ENCODE assay signal across 19 mouse cellular contexts in genomic region chr1:149940301-149940700, GRCm38 (mm10). TPM values are rescaled to one million over a fixed set of nuclear protein-coding genes. Genes with fewer than 3 reads are reported as not detected.
DNase-seq lines count a peak whose midpoint lies in the region; ATAC-seq and TF ChIP-seq lines count a peak whose summit lies in the region.
"Had no signal": no experiment of that assay in that cellular context is flagged by ENCODE, and none has a peak within 500 bp of the region (broad histone marks: within the 10 kb centered on the region; RNA-seq: fewer than 3 reads in every experiment).

No protein-coding gene starts in this region.

- no peak overlapping the region for H3K4me2 ChIP-seq in midbrain, embryonic 15.5 days
- no peak overlapping the region for H3K4me2 ChIP-seq in forebrain, embryonic 12.5 days
- H3K4me2 ChIP-seq: forebrain, embryonic 13.5 days; heart, embryonic 15.5 days; lung, embryonic 14.5 days; midbrain, embryonic 11.5 days had no signal

- peak; percentile 81 for ATAC-seq in common myeloid progenitor, adult 5-6 weeks (replicated peaks; ENCODE audit: low read depth, poor library complexity, severe bottlenecking)
- 0 out of 2 replicates have a peak, but pooled peaks have one; percentile 30 for ATAC-seq in megakaryocyte-erythroid progenitor cell, adult 5-6 weeks (replicated peaks; ENCODE audit: low FRiP score, low TSS enrichment, poor library complexity, severe bottlenecking)
- no peak for ATAC-seq in midbrain, embryonic 15.5 days (replicated peaks)
- ATAC-seq in forebrain, embryonic 12.5 days (ENCODE audit: low FRiP score), result no peak
- ATAC-seq: forebrain, embryonic 13.5 days; hindbrain, embryonic 16.5 days; intestine, embryonic 16.5 days had no signal

- H3K36me3 ChIP-seq in heart, adult 2 months (ENCODE audit: control insufficient read depth, insufficient read depth, low read length), result no peaks in the 10 kb centered on the region
- H3K36me3 ChIP-seq in midbrain, embryonic 15.5 days (replicated peaks), result no peaks in the 10 kb centered on the region
- H3K36me3 ChIP-seq in forebrain, embryonic 12.5 days (replicated peaks), result no peaks in the 10 kb centered on the region
- H3K36me3 ChIP-seq: heart, embryonic 15.5 days had no signal

- H3K9me3 ChIP-seq in midbrain, embryonic 15.5 days, result no peaks in the 10 kb centered on the region
- H3K9me3 ChIP-seq in forebrain, embryonic 12.5 days, result no peaks in the 10 kb centered on the region
- H3K9me3 ChIP-seq: forebrain, embryonic 13.5 days; heart, embryonic 15.5 days had no signal

- 32% methylated on average over 1 of the region's 1 CpGs for WGBS in heart, adult 2 months
- WGBS in midbrain, embryonic 15.5 days, result 93% methylated on average over 1 of the region's 1 CpGs
- WGBS in forebrain, embryonic 12.5 days, result 86% methylated on average over 1 of the region's 1 CpGs

- TF ChIP-seq CTCF in heart, adult 2 months (IDR thresholded peaks at IDR 0.05), result no peak

- H3K9ac ChIP-seq in heart, adult 2 months (ENCODE audit: low read depth, low read length), result no peak overlapping the region
- H3K9ac ChIP-seq in midbrain, embryonic 15.5 days, result no peak overlapping the region
- no peak overlapping the region for H3K9ac ChIP-seq in forebrain, embryonic 12.5 days
- H3K9ac ChIP-seq: forebrain, embryonic 13.5 days; heart, embryonic 15.5 days; lung, embryonic 14.5 days had no signal

- no peak for TF ChIP-seq POLR2A in heart, adult 2 months (IDR thresholded peaks at IDR 0.05; ENCODE audit: insufficient read depth, low read depth, low read length)

- no peak for TF ChIP-seq EP300 in heart, adult 2 months (IDR thresholded peaks at IDR 0.05; ENCODE audit: insufficient read depth, low read depth, low read length)

- DNase-seq in heart, adult 9 months (ENCODE audit: low spot score in 2 of 2), result peak; percentile 30 to 44
- no peak for DNase-seq in heart, adult 2 months
- peak; percentile 31 for DNase-seq in 3T3-L1 (ENCODE audit: low read depth, low spot score)
- no peak for DNase-seq in left cerebral cortex, postnatal 36 days (ENCODE audit: low spot score in 2 of 2)
- DNase-seq: B cell, adult 2 months; cerebellum, adult 8-10 months; gastrocnemius, postnatal 25 days; heart, postnatal 4 days; layer of hippocampus, postnatal 36 days; lung, embryonic 14.5 days had no signal

- no peaks in the 10 kb centered on the region for H3K79me2 ChIP-seq in heart, adult 2 months (replicated peaks; ENCODE audit: control insufficient read depth, insufficient read depth, low read length)

- no peak overlapping the region for H3K27ac ChIP-seq in heart, adult 2 months
- H3K27ac ChIP-seq in midbrain, embryonic 15.5 days, result no peak overlapping the region
- no peak overlapping the region for H3K27ac ChIP-seq in forebrain, embryonic 12.5 days
- H3K27ac ChIP-seq: forebrain, embryonic 13.5 days; heart, embryonic 15.5 days had no signal

- no peaks in the 10 kb centered on the region for H3K4me1 ChIP-seq in heart, adult 2 months (ENCODE audit: control insufficient read depth, insufficient read depth, low read length)
- no peaks in the 10 kb centered on the region for H3K4me1 ChIP-seq in midbrain, embryonic 15.5 days
- H3K4me1 ChIP-seq in forebrain, embryonic 12.5 days, result no peaks in the 10 kb centered on the region
- H3K4me1 ChIP-seq: forebrain, embryonic 13.5 days; heart, embryonic 15.5 days had no signal

- H3K4me3 ChIP-seq in heart, adult 2 months, result no peak overlapping the region
- H3K4me3 ChIP-seq in midbrain, embryonic 15.5 days, result no peak overlapping the region
- H3K4me3 ChIP-seq in forebrain, embryonic 12.5 days (replicated peaks), result no peak overlapping the region
- H3K4me3 ChIP-seq: forebrain, embryonic 13.5 days; heart, embryonic 15.5 days had no signal

- intact Hi-C loops in heart, adult 2 months (cut with DNase I), result no loop called here
- intact Hi-C loops in left cerebral cortex, postnatal 36 days (cut with DNase I), result no loop called here

- no peaks in the 10 kb centered on the region for H3K27me3 ChIP-seq in heart, adult 2 months (ENCODE audit: control insufficient read depth, insufficient read depth, low read length)
- H3K27me3 ChIP-seq in midbrain, embryonic 15.5 days (replicated peaks), result no peaks in the 10 kb centered on the region
- H3K27me3 ChIP-seq in forebrain, embryonic 12.5 days, result no peaks in the 10 kb centered on the region
- H3K27me3 ChIP-seq: forebrain, embryonic 13.5 days; heart, embryonic 15.5 days had no signal

RNA-seq across cellular contexts. Expression of gene Pla2g4a, which starts 20.8 kb away (rescaled TPM):
- total RNA-seq in heart, adult 2 months (2021), result 1 to 10 TPM; 2.3 to 3.2 TPM
- polyA plus RNA-seq in heart, adult 2 months (2012; rRNA removed), result 1.1 and 2.7 TPM in 2 replicates
- total RNA-seq in common myeloid progenitor, adult 5-6 weeks (2017), result 98.8 and 117 TPM in 2 replicates
- total RNA-seq in megakaryocyte-erythroid progenitor cell, adult 5-6 weeks (2014; fragmentation: Nextera tagmentation), result 14.5 and 16.9 TPM in 2 replicates
- 80.7 and 82.2 TPM in 2 replicates for total RNA-seq in megakaryocyte-erythroid progenitor cell, adult 5-6 weeks (2017)
- 0.74 and 0.96 TPM in 2 replicates for polyA plus RNA-seq in midbrain, embryonic 15.5 days (2015; fragmentation: Nextera tagmentation; extraction: Ambion mirVana)
- 1 to 10 TPM; 1.6 to 1.8 TPM for total RNA-seq in left cerebral cortex, postnatal 36 days (2021)
- polyA plus RNA-seq in forebrain, embryonic 12.5 days (2016; fragmentation: Nextera tagmentation; extraction: Ambion mirVana), result 2.7 and 3.1 TPM in 2 replicates

Comparison
In these comparisons a context has a peak if more than half of its experiments do, and no peak if none do; other contexts are left out.
1. DNase-seq: peak in heart, adult 9 months (2 of 2) and 3T3-L1 (single experiment); none in heart, adult 2 months (0 of 2) and left cerebral cortex, postnatal 36 days (0 of 2).
2. ATAC-seq: peak in common myeloid progenitor, adult 5-6 weeks (single experiment) and megakaryocyte-erythroid progenitor cell, adult 5-6 weeks (single experiment); none in midbrain, embryonic 15.5 days (single experiment) and forebrain, embryonic 12.5 days (single experiment).